Mouse (Mus musculus) heart, postnatal 0 days (tissue): ENCODE measurements around the gene Gabrb3.

Experiments used
- CTCF ChIP-seq: IDR thresholded peaks from 2 replicates; pipeline ENCODE4 v1.5.1; 2016; ENCODE audit warnings: antibody characterized with exemption, control low read depth, low read depth
- EP300 ChIP-seq: IDR thresholded peaks from 2 replicates; pipeline ENCODE4 v1.6.1; 2016; ENCODE audit warnings: antibody characterized with exemption, low read depth

- TF ChIP-seq EP300 (no peak), CTCF (no peak)
These were observed 113.2 kb downstream of the Gabrb3 start for GRCm38 (mm10) chr7:57532676-57533075.
